Mouse (Mus musculus) left cerebral cortex, adult 11 months (tissue): ENCODE results near the gene Grin1.

Source experiments
- DNase-seq: peaks from one replicate; pipeline ENCODE4 v3.0.0; 2022; ENCODE audit warnings: low spot score

Grin1 gene

GRCm38 (mm10) chr2:25318971-25319773 lies at the start of gene Grin1:
Gene Grin1, minus strand, starts transcription at chr2:25319187.
- DNase-seq = peak; percentile 86

GRCm38 (mm10) chr2:25365091-25365761 lies 46.2 kb upstream of the Grin1 start, which contains the start of gene Uap1l1:
Gene Uap1l1, minus strand, starts transcription at chr2:25365682.
- peak; percentile 50 for DNase-seq

GRCm38 (mm10) chr2:25364761-25365090 lies 45.7 kb upstream of the Grin1 start:
- DNase-seq = no peak

GRCm38 (mm10) chr2:25364313-25364712 lies 45.3 kb upstream of the Grin1 start:
- DNase-seq = no peak

GRCm38 (mm10) chr2:25363478-25364178 lies 44.6 kb upstream of the Grin1 start:
- DNase-seq = no peak

- no peak for DNase-seq
Observed at GRCm38 (mm10) chr2:25359848-25360247, 40.9 kb upstream of the Grin1 start.

- DNase-seq = peak; percentile 74
Observed at GRCm38 (mm10) chr2:25356208-25357079, 37.5 kb upstream of the Grin1 start, which contains the start of gene Dpp7. Gene Dpp7, minus strand, starts transcription at chr2:25356359.

- no peak for DNase-seq
Observed at GRCm38 (mm10) chr2:25355419-25356066, 36.6 kb upstream of the Grin1 start.

GRCm38 (mm10) chr2:25354211-25354610 lies 35.2 kb upstream of the Grin1 start:
- no peak for DNase-seq

GRCm38 (mm10) chr2:25350701-25351100 lies 31.7 kb upstream of the Grin1 start:
- no peak for DNase-seq

GRCm38 (mm10) chr2:25349499-25349898 lies 30.5 kb upstream of the Grin1 start:
- DNase-seq = no peak

- no peak for DNase-seq
Observed at GRCm38 (mm10) chr2:25348162-25348561, 29.2 kb upstream of the Grin1 start.

- no peak for DNase-seq
Observed at GRCm38 (mm10) chr2:25338303-25338702, 19.3 kb upstream of the Grin1 start.

- DNase-seq = no peak
Observed at GRCm38 (mm10) chr2:25333569-25333968, 14.6 kb upstream of the Grin1 start.

- DNase-seq = peak; percentile 99
Observed at GRCm38 (mm10) chr2:25332286-25333160, 13.5 kb upstream of the Grin1 start, which contains the start of gene Man1b1. Gene Man1b1, plus strand, starts transcription at chr2:25332338.

- no peak for DNase-seq
Observed at GRCm38 (mm10) chr2:25331470-25331869, 12.5 kb upstream of the Grin1 start.

- DNase-seq = no peak
Observed at GRCm38 (mm10) chr2:25328440-25328839, 9.5 kb upstream of the Grin1 start.

GRCm38 (mm10) chr2:25326036-25326435 lies 7.0 kb upstream of the Grin1 start:
- no peak for DNase-seq

- DNase-seq = no peak
Observed at GRCm38 (mm10) chr2:25320084-25320483, 1.1 kb upstream of the Grin1 start.
